Mouse (Mus musculus) neural tube, embryonic 15.5 days (tissue): ENCODE results near the gene Ftsj1. TPM values are rescaled to one million over a fixed set of nuclear protein-coding genes. Genes with fewer than 3 reads are reported as not detected.

Experiments used
- ATAC-seq: fragments of 200-750 bp; cut with Nextera tagmentation; 2 replicates; pipeline ENCODE4 v1.8.0; 2017; ENCODE audit warnings: mild to moderate bottlenecking, moderate TSS enrichment, moderate library complexity; ENCODE audit not compliant: low FRiP score
- H3K27ac ChIP-seq: fragments of 300-500 bp; sonication (generic); replicated peaks from 2 replicates; pipeline ENCODE4 v1.5.1; 2015; ENCODE audit warnings: mild to moderate bottlenecking, inconsistent platforms
- H3K27me3 ChIP-seq: fragments of 300-500 bp; sonication (generic); replicated peaks from 2 replicates; pipeline ENCODE4 v1.6.1; 2015; ENCODE audit warnings: inconsistent platforms
- H3K36me3 ChIP-seq: fragments of 300-500 bp; sonication (generic); 2 replicates; pipeline ENCODE4 v1.6.1; 2015; ENCODE audit warnings: inconsistent platforms
- H3K4me1 ChIP-seq: fragments of 300-500 bp; sonication (generic); 2 replicates; pipeline ENCODE4 v1.6.1; 2015; ENCODE audit warnings: inconsistent platforms
- H3K4me2 ChIP-seq: fragments of 300-500 bp; sonication (generic); 2 replicates; pipeline ENCODE4 v1.6.1; 2015; ENCODE audit warnings: inconsistent platforms, mild to moderate bottlenecking, moderate library complexity
- H3K4me3 ChIP-seq: fragments of 300-500 bp; sonication (generic); replicated peaks from 2 replicates; pipeline ENCODE4 v1.5.1; 2015; ENCODE audit warnings: mild to moderate bottlenecking, inconsistent platforms
- H3K9ac ChIP-seq: fragments of 300-500 bp; sonication (generic); replicated peaks from 2 replicates; pipeline ENCODE4 v1.6.1; 2015; ENCODE audit warnings: mild to moderate bottlenecking, inconsistent platforms
- H3K9me3 ChIP-seq: fragments of 300-500 bp; sonication (generic); replicated peaks from 2 replicates; pipeline ENCODE4 v1.6.1; 2016; ENCODE audit warnings: inconsistent platforms
- WGBS: fragments of 180-500 bp; shearing (Covaris S2); methylation state at CpG from one replicate; pipeline ENCODE4 v1.1.7; 2015; ENCODE audit warnings: mixed read lengths; 5-methylcytosine and 5-hydroxymethylcytosine counted together
- polyA plus RNA-seq: library from polyadenylated mRNA; unstranded; fragments of >200 nt; fragmentation: Nextera tagmentation; extraction: Ambion mirVana; gene quantifications from 2 replicates; pipeline ENCODE4 v1.2.1, GENCODE M21; 2015

Gene Ftsj1
- polyA plus RNA-seq, 1 experiment from 2014 or later, result 47.1 TPM

DNA sequence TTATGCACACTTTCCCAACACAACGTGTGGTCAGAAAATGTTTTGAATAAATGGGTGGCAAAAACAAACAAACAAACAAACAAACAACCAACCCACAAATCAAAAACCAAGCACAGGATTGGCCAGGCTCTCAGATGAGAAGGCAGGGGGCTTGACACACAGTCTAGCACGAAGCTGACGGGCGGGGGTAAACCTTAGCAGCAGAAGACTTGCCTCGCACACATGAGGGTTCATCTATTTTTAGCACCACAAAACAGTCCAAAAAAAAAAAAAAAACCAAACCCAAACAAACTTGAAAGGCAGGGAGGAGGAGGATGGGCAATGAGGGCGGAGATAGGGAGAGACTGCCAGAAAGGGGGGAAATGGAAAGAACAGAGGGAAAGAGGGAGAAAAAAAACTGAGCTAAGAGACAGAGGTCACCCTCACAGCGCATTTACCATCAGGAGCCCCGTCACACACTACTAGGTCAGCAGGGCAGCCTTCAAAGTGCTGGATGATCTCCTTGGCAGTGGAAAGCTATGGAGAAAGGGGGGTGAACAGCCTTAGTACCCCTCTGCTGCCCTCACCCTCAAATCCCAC lies 3.6 kb downstream of the Ftsj1 start:
- no peak overlapping the region for H3K4me3 ChIP-seq
- 94% methylated on average over 7 of the region's 8 CpGs for WGBS
- ATAC-seq, result no peak

DNA sequence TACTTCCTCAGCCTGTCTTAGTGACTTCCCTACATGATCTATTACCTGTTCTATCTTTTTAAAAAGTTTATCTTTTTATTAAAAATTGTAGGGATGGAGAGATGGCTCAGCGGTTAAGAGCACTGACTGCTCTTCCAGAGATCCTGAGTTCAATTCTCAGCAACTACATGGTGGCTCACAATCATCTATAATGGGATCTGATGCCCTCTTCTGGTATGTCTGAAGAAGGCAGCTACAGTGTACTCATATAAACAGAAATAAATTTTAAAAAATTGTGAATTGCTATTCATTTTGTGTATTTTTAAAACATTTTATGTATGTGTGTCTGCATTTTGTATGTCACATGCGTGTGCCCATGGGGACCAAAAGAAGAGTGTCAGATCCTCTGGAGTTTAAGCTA lies 4.5 kb downstream of the Ftsj1 start:
- WGBS, result 83% methylated on average over 2 of the region's 2 CpGs
- Histone ChIP-seq H3K4me2 (no peak overlapping the region), H3K27me3 (no peaks in the 10 kb centered on the region), H3K9me3 (no peaks in the 10 kb centered on the region), H3K27ac (no peak overlapping the region), H3K4me1 (peaks cover 8% of the 10 kb centered on the region), H3K36me3 (peaks cover 4% of the 10 kb centered on the region; the same call in 1 of the 2 replicates), H3K4me3 (no peak overlapping the region), H3K9ac (no peak overlapping the region)
- ATAC-seq, result no peak

More for the DNA sequence above, 3.6 kb downstream of the Ftsj1 start:
- H3K9me3 ChIP-seq, result no peaks in the 10 kb centered on the region
- H3K4me2 ChIP-seq, result no peak overlapping the region
- H3K4me1 ChIP-seq, result peaks cover 8% of the 10 kb centered on the region
- no peaks in the 10 kb centered on the region; the same call in 1 of the 2 replicates for H3K36me3 ChIP-seq
- H3K27me3 ChIP-seq, result no peaks in the 10 kb centered on the region
- H3K27ac ChIP-seq, result no peak overlapping the region
- no peak overlapping the region for H3K9ac ChIP-seq

DNA sequence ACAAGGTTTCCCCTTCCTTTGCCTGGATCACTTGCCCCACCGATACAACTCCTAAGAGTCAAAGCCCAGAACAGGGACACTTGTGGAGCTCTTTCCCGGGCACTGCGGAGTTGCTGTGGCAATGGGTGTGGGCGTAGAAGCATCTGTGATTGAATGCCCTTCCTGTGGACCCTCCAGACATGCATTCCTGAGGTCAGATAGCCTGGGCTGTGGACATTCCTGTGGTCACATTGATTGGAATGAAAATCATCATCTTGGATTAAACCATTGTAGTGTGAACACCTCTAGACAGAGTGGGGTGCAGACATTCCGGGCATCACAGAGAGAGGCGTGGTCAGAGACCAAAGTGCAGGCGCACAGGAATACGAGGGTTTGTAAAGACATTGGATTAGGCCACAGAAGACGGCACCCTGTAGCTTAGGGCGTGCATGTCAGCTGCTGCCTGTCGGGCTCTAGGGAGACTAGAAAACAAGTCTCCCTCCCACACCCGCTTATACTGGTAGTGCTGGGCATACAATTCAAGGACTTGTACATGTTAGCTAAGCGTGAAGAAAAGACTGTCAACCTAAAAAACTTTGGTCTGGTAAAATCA lies 13.3 kb downstream of the Ftsj1 start:
- no peaks in the 10 kb centered on the region for H3K27me3 ChIP-seq

DNA sequence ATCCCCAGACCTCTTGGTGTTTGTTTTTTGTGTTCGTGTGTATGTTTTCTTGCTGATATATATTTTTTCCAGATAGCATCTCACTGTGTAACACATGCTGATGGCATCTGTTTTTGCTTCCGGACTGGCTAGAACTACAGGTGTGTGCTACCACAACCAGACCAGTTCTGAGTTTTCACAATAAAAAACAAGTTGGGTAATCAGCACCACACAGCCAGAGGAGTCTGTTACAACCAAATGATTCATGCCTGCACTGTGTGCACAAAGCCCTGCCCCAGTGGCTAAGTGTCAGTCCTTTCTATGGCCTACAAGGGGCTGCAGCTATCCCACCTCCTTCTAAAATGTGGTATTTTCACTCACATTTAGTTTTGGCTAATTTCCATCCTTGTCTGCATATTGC lies 15.5 kb downstream of the Ftsj1 start:
- no peaks in the 10 kb centered on the region for H3K9me3 ChIP-seq
- no peaks in the 10 kb centered on the region for H3K27me3 ChIP-seq
- H3K4me3 ChIP-seq, result no peak overlapping the region
- H3K36me3 ChIP-seq, result 0 out of 2 replicates have a peak, but pooled peaks cover 6% of the 10 kb centered on the region
- H3K27ac ChIP-seq, result no peak overlapping the region
- H3K9ac ChIP-seq, result no peak overlapping the region
- WGBS, result 95% methylated on average over 2 of the region's 2 CpGs
- ATAC-seq, result no peak
- no peaks in the 10 kb centered on the region for H3K4me1 ChIP-seq
- H3K4me2 ChIP-seq, result no peak overlapping the region

More for the DNA sequence above, 13.3 kb downstream of the Ftsj1 start:
- Histone ChIP-seq H3K4me1 (no peaks in the 10 kb centered on the region), H3K4me3 (no peak overlapping the region), H3K4me2 (no peak overlapping the region), H3K9me3 (no peaks in the 10 kb centered on the region), H3K36me3 (0 out of 2 replicates have a peak, but pooled peaks cover 10% of the 10 kb centered on the region), H3K27ac (no peak overlapping the region), H3K9ac (no peak overlapping the region)
- 78% methylated on average over 13 of the region's 13 CpGs for WGBS
- ATAC-seq, result no peak

DNA sequence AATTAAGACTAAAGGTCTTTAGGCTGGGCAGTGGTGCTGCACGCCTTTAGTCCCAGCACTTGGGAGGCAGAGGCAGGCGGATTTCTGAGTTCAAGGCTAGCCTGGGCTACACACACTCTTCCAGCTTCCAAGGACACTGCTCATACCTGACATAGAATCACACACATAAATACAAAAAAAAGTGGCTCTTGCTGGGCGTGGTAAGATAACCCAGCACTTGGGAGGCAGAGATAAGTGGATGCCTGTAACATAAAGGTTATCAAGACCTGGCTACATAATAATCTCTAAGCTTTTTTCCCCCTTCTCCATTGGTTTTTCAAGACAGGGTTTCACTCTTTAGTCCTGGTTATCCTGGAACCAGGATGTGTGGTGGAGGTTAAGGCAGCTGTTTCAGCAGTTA lies 18.6 kb downstream of the Ftsj1 start:
- no peaks in the 10 kb centered on the region for H3K9me3 ChIP-seq
- H3K27ac ChIP-seq, result no peak overlapping the region
- H3K36me3 ChIP-seq, result no peaks in the 10 kb centered on the region
- H3K4me3 ChIP-seq, result no peak overlapping the region
- no peak overlapping the region for H3K4me2 ChIP-seq
- 86% methylated on average over 3 of the region's 3 CpGs for WGBS
- H3K9ac ChIP-seq, result no peak overlapping the region
- no peak for ATAC-seq
- no peaks in the 10 kb centered on the region for H3K27me3 ChIP-seq
- no peaks in the 10 kb centered on the region for H3K4me1 ChIP-seq

DNA sequence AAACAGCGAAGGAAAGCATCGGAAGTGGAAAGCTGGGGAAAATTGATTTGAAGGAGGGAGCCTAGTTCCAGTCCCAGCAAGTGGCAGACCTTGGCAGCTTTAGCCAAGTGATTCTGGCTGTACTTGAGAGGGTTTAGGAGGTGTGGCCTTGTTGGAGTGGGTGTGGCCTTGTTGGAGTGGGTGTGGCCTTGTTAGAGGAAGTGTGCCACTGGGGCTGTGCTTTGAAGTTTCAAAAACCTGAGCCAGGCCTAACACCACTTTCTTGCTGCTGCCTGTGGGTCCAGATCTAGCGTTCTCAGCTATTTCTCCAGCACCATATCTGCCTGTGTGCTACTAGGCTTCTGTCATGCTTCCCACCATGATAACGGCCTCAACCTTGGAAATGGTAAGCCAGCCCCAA lies 21.9 kb downstream of the Ftsj1 start:
- Histone ChIP-seq H3K27ac (no peak overlapping the region), H3K9ac (no peak overlapping the region)
- WGBS, result 82% methylated on average over 4 of the region's 4 CpGs

DNA sequence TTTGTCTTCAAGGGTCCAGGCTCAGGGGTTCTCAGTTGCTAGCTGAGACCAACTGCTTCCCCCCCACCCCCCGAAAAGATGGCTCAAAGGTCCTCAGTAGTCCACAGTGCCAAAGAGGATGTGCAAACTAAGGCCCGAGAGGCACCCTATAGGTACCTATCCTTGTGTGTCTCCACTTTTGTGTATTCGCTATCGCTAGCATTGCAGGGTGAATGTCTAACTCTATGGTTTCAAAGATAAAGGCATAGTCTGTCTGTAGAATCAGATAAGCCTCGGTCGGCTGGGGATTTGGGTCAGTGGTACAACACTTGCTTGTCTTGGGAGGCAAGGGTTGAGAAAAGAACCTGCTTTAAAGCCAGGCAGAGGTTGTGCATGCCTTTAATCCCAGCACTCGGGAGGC lies 28.7 kb downstream of the Ftsj1 start:
- no peaks in the 10 kb centered on the region for H3K9me3 ChIP-seq
- no peaks in the 10 kb centered on the region for H3K27me3 ChIP-seq
- no peak overlapping the region for H3K4me3 ChIP-seq
- H3K36me3 ChIP-seq, result no peaks in the 10 kb centered on the region
- no peaks in the 10 kb centered on the region for H3K4me1 ChIP-seq
- ATAC-seq, result no peak
- 92% methylated on average over 7 of the region's 7 CpGs for WGBS
- no peak overlapping the region for H3K4me2 ChIP-seq
- no peak overlapping the region for H3K27ac ChIP-seq
- no peak overlapping the region for H3K9ac ChIP-seq

More for the DNA sequence above, 21.9 kb downstream of the Ftsj1 start:
- Histone ChIP-seq H3K36me3 (no peaks in the 10 kb centered on the region), H3K4me3 (no peak overlapping the region), H3K4me2 (no peak overlapping the region), H3K9me3 (no peaks in the 10 kb centered on the region), H3K27me3 (no peaks in the 10 kb centered on the region), H3K4me1 (no peaks in the 10 kb centered on the region)
- ATAC-seq, result no peak

DNA sequence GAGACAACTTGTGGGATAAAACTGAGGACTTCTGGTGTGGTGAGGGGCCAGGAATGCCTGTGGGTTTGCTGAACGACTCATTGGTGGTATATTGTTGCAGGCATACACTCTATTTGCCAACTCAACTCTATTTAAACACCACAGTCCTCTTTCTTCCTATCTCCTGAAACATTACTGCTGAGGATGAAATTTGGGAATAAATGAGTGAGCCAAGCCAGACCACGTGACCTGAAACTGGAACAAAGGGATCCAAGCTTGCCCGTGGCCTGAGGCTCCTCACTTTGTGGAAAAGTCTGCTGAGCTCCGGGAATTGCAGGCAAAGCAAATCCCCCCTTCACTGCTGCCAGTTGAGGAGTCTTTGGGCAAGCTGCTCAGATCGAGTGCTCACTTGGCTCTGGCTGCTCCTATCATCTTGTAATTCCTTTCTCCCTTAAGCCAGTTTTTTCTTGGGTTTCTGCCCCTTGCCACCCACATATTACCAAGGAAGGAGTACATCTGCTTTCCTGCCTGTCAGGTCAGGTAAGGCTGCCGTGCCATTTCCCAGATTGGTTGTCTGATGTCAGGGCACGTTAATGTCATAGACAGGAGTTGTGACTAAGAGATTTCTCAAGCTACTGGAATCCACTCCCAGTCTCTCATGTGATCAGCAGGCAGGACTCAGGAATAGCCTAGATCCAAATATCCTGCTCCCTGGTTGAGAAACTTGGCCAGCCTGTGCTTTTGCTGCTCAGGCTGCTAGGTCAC lies 29.4 kb downstream of the Ftsj1 start:
- Histone ChIP-seq H3K9me3 (no peaks in the 10 kb centered on the region), H3K36me3 (no peaks in the 10 kb centered on the region), H3K4me3 (no peak overlapping the region), H3K27me3 (no peaks in the 10 kb centered on the region), H3K4me1 (no peaks in the 10 kb centered on the region), H3K9ac (no peak overlapping the region), H3K27ac (no peak overlapping the region), H3K4me2 (no peak overlapping the region)
- WGBS, result 70% methylated on average over 7 of the region's 7 CpGs
- no peak for ATAC-seq

DNA sequence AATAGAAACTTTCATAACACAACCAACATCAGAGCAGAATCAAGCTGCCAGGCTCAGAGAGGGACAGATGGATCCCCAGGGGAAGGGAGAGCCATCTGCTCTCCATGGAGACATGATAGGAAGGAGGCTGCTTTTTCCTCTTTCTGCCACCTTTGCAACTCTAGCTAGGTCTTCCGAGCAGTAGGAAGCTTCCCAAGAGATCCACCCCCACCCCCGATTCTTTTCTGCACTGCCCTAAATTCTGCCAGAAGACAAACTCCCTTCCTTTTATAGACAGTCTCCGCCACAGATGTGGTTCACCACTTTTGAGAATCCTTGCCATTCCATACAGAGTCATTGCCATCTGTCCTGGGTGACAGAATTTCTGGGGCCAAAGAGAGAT lies 29.9 kb downstream of the Ftsj1 start:
- H3K9ac ChIP-seq, result no peak overlapping the region
- H3K36me3 ChIP-seq, result no peaks in the 10 kb centered on the region
- no peak overlapping the region for H3K4me2 ChIP-seq
- ATAC-seq, result no peak
- no peak overlapping the region for H3K4me3 ChIP-seq
- H3K4me1 ChIP-seq, result no peaks in the 10 kb centered on the region
- H3K27me3 ChIP-seq, result no peaks in the 10 kb centered on the region
- 79% methylated on average over 3 of the region's 3 CpGs for WGBS
- no peaks in the 10 kb centered on the region for H3K9me3 ChIP-seq
- H3K27ac ChIP-seq, result no peak overlapping the region

DNA sequence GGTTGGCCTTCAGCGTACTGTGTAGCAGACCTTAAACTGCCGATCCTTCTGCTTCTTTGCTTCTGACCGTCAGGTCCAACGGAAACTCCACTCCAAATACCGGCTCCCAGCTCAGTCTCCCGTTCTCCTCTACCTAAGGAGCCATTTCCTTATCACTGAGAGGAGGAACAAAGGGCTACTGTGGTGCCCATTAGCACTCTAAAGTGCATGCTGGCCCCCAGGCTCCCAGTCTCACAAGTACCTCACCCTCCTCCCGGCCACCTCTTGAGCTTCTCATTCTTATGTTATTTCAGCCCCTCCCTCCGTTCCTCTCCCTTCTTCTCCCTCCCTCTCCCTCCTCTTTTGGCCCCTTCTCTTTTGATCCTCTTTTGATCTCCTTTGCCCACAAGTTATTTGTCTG lies 32.6 kb downstream of the Ftsj1 start:
- Histone ChIP-seq H3K27me3 (no peaks in the 10 kb centered on the region), H3K27ac (no peak overlapping the region), H3K4me2 (no peak overlapping the region), H3K9ac (no peak overlapping the region), H3K9me3 (no peaks in the 10 kb centered on the region), H3K4me3 (no peak overlapping the region), H3K4me1 (no peaks in the 10 kb centered on the region), H3K36me3 (no peaks in the 10 kb centered on the region)
- 36% methylated on average over 8 of the region's 8 CpGs for WGBS
- ATAC-seq, result no peak

DNA sequence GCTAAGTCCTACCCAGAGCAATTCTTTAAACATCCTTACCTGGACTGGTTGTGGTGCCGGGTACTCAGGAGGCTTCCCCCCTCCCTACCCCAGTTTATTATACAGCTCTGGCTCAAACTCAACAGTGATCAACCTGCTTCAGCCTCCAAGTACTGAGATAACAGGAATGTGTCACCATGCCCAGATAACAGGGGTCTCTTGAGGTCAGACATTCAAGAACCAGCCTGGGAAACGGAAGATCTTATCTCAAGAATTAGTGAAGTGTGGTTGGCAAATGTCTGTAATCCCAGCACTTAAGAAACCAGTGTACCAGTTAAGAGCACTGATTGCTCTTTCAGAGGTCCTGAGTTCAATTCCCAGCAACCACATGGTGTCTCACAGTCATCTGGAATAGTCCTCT lies 34.1 kb downstream of the Ftsj1 start:
- no peak overlapping the region for H3K4me2 ChIP-seq
- H3K27me3 ChIP-seq, result no peaks in the 10 kb centered on the region
- H3K27ac ChIP-seq, result no peak overlapping the region
- ATAC-seq, result no peak
- no peaks in the 10 kb centered on the region for H3K4me1 ChIP-seq
- H3K9ac ChIP-seq, result no peak overlapping the region
- no peaks in the 10 kb centered on the region for H3K36me3 ChIP-seq
- H3K9me3 ChIP-seq, result no peaks in the 10 kb centered on the region
- no peak overlapping the region for H3K4me3 ChIP-seq
- WGBS, result 84% methylated on average over 2 of the region's 2 CpGs

DNA sequence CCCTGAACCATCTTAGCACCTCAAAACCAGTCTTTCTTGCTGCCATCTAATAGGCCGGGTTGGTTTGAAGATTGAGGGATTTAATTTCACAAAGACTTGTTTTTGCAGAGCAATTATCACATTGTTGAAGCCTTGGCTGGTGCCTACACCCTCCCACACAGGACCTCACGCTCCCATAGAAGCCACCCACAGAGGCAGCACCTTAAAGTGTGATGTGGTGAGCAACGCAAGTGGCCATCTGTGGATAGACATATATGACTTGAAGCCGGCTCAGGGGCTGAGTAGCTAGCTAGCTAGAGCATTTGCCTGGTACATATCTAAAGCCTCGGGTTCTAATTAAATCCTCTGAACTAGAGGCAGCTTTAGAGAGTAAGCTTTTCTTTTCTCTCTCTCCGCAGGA lies 34.8 kb downstream of the Ftsj1 start:
- WGBS, result 65% methylated on average over 6 of the region's 6 CpGs
- H3K4me3 ChIP-seq, result no peak overlapping the region
- no peaks in the 10 kb centered on the region for H3K9me3 ChIP-seq
- no peak for ATAC-seq
- no peaks in the 10 kb centered on the region for H3K4me1 ChIP-seq
- no peak overlapping the region for H3K9ac ChIP-seq
- no peaks in the 10 kb centered on the region for H3K27me3 ChIP-seq
- H3K4me2 ChIP-seq, result no peak overlapping the region
- no peaks in the 10 kb centered on the region for H3K36me3 ChIP-seq
- H3K27ac ChIP-seq, result no peak overlapping the region
